ENCODE assay signal across 8 mouse cellular contexts in genomic region chr7:16949908-16950841, GRCm38 (mm10). TPM values are rescaled to one million over a fixed set of nuclear protein-coding genes. Genes with fewer than 3 reads are reported as not detected.
DNase-seq lines count a peak whose midpoint lies in the region; ATAC-seq and TF ChIP-seq lines count a peak whose summit lies in the region.

No protein-coding gene starts in this region.

- DNase-seq in CD8-positive naive resting alpha-beta T cell, adult 2 months (ENCODE audit: low read depth in 2 of 2, low spot score in 2 of 2), result peak; percentile 53 to 58
- peak; percentile 56 to 64 for DNase-seq in adrenal gland, postnatal 4 days (ENCODE audit: low spot score in 2 of 2)
- DNase-seq in kidney, postnatal 0 days (ENCODE audit: low spot score), result peak; percentile 79
- DNase-seq in liver, embryonic 14.5 days (ENCODE audit: low read depth in 3 of 3, low spot score in 3 of 3), result no peak
- peak; percentile 84 for DNase-seq in thymus, postnatal 0 days (ENCODE audit: low spot score)

- H3K4me1 ChIP-seq in embryonic facial prominence, embryonic 15.5 days, result peaks cover 47% of the 10 kb centered on the region
- H3K4me1 ChIP-seq in heart, embryonic 12.5 days (replicated peaks), result peaks cover 45% of the 10 kb centered on the region
- H3K4me1 ChIP-seq in kidney, postnatal 0 days (replicated peaks; ENCODE audit: insufficient read depth, low read length), result peaks cover 30% of the 10 kb centered on the region
- 0 out of 4 replicates have a peak, but pooled peaks cover 0 to 2% of the 10 kb centered on the region in 2 experiments for H3K4me1 ChIP-seq in liver, embryonic 14.5 days (replicated peaks; ENCODE audit: control insufficient read depth in 2 of 2, insufficient read depth in 2 of 2, low read length in 1 of 2)
- H3K4me1 ChIP-seq in neural tube, embryonic 12.5 days, result peaks cover 44% of the 10 kb centered on the region

- peak; percentile 93 for TF ChIP-seq CTCF in kidney, postnatal 0 days (IDR thresholded peaks at IDR 0.05; ENCODE audit: low read depth)
- peak; percentile 93 for TF ChIP-seq CTCF in liver, embryonic 14.5 days (IDR thresholded peaks at IDR 0.05; ENCODE audit: low read depth)

- no peaks in the 10 kb centered on the region for H3K9me3 ChIP-seq in embryonic facial prominence, embryonic 15.5 days (replicated peaks)
- H3K9me3 ChIP-seq in heart, embryonic 12.5 days (replicated peaks), result no peaks in the 10 kb centered on the region
- no peaks in the 10 kb centered on the region for H3K9me3 ChIP-seq in kidney, postnatal 0 days (replicated peaks; ENCODE audit: low read length)
- H3K9me3 ChIP-seq in liver, embryonic 14.5 days (ENCODE audit: control insufficient read depth, low read length), result no peaks in the 10 kb centered on the region
- no peaks in the 10 kb centered on the region for H3K9me3 ChIP-seq in neural tube, embryonic 12.5 days

- TF ChIP-seq EP300 in liver, embryonic 14.5 days (IDR thresholded peaks at IDR 0.05; ENCODE audit: low read depth), result no peak

- H3K27me3 ChIP-seq in embryonic facial prominence, embryonic 15.5 days, result peaks cover 42% of the 10 kb centered on the region
- peaks cover 43% of the 10 kb centered on the region for H3K27me3 ChIP-seq in heart, embryonic 12.5 days (replicated peaks)
- H3K27me3 ChIP-seq in kidney, postnatal 0 days (ENCODE audit: insufficient read depth, low read length), result peaks cover 28% of the 10 kb centered on the region
- H3K27me3 ChIP-seq in liver, embryonic 14.5 days (ENCODE audit: control insufficient read depth, insufficient read depth, low read length), result peaks cover 47% of the 10 kb centered on the region
- peaks cover 47% of the 10 kb centered on the region for H3K27me3 ChIP-seq in neural tube, embryonic 12.5 days (replicated peaks)

- 12% methylated on average over 29 of the region's 29 CpGs for WGBS in embryonic facial prominence, embryonic 15.5 days
- WGBS in heart, embryonic 12.5 days, result 12% methylated on average over 29 of the region's 29 CpGs
- WGBS in kidney, postnatal 0 days, result 12% methylated on average over 29 of the region's 29 CpGs
- 9% methylated on average over 29 of the region's 29 CpGs for WGBS in liver, embryonic 14.5 days (ENCODE audit: insufficient replicate concordance)
- 12% methylated on average over 29 of the region's 29 CpGs for WGBS in neural tube, embryonic 12.5 days

- peak; percentile 8; the same call in 1 of the 2 replicates for ATAC-seq in embryonic facial prominence, embryonic 15.5 days (ENCODE audit: insufficient number of reproducible peaks, low FRiP score, low TSS enrichment, low read depth)
- ATAC-seq in heart, embryonic 12.5 days (ENCODE audit: insufficient number of reproducible peaks, low FRiP score), result peak; percentile 48
- peak; percentile 35; the same call in 1 of the 2 replicates for ATAC-seq in kidney, postnatal 0 days (replicated peaks; ENCODE audit: low FRiP score, low read depth)
- ATAC-seq in liver, embryonic 14.5 days (ENCODE audit: insufficient read depth), result peak; percentile 44; the same call in 1 of the 2 replicates
- peak; percentile 27; the same call in 1 of the 2 replicates for ATAC-seq in neural tube, embryonic 12.5 days (ENCODE audit: low FRiP score, low read depth)

- H3K4me2 ChIP-seq in embryonic facial prominence, embryonic 15.5 days (replicated peaks), result peak overlapping the region; percentile 63
- H3K4me2 ChIP-seq in heart, embryonic 12.5 days, result peak overlapping the region; percentile 73
- H3K4me2 ChIP-seq in kidney, postnatal 0 days (ENCODE audit: low read length), result peak overlapping the region; percentile 51
- H3K4me2 ChIP-seq in liver, embryonic 14.5 days (ENCODE audit: low read depth), result peak overlapping the region; percentile 57
- peak overlapping the region; percentile 64 for H3K4me2 ChIP-seq in neural tube, embryonic 12.5 days (replicated peaks)

- H3K27ac ChIP-seq in embryonic facial prominence, embryonic 15.5 days (replicated peaks), result no peak overlapping the region
- no peak overlapping the region for H3K27ac ChIP-seq in heart, embryonic 12.5 days (ENCODE audit: poor library complexity, severe bottlenecking)
- H3K27ac ChIP-seq in kidney, postnatal 0 days, result no peak overlapping the region
- H3K27ac ChIP-seq in liver, embryonic 14.5 days, result no peak overlapping the region
- H3K27ac ChIP-seq in neural tube, embryonic 12.5 days, result no peak overlapping the region; the same call in 1 of the 2 replicates

- no peaks in the 10 kb centered on the region for H3K36me3 ChIP-seq in embryonic facial prominence, embryonic 15.5 days
- H3K36me3 ChIP-seq in heart, embryonic 12.5 days, result no peaks in the 10 kb centered on the region
- no peaks in the 10 kb centered on the region for H3K36me3 ChIP-seq in kidney, postnatal 0 days (ENCODE audit: insufficient read depth, low read length)
- no peaks in the 10 kb centered on the region for H3K36me3 ChIP-seq in liver, embryonic 14.5 days (replicated peaks; ENCODE audit: control insufficient read depth, insufficient read depth, low read depth)
- no peaks in the 10 kb centered on the region for H3K36me3 ChIP-seq in neural tube, embryonic 12.5 days

- peak overlapping the region; percentile 33 for H3K4me3 ChIP-seq in embryonic facial prominence, embryonic 15.5 days (replicated peaks)
- H3K4me3 ChIP-seq in heart, embryonic 12.5 days, result peak overlapping the region; percentile 35
- peak overlapping the region; percentile 12; the same call in 1 of the 2 replicates for H3K4me3 ChIP-seq in kidney, postnatal 0 days (replicated peaks; ENCODE audit: low read depth, low read length)
- peak overlapping the region; percentile 15 to 29; a peak in 1 of 4 replicates for H3K4me3 ChIP-seq in liver, embryonic 14.5 days (ENCODE audit: insufficient read depth in 1 of 2, low read depth in 2 of 2, low read length in 2 of 2)
- peak overlapping the region; percentile 15; the same call in 1 of the 2 replicates for H3K4me3 ChIP-seq in neural tube, embryonic 12.5 days

- no peak overlapping the region for H3K9ac ChIP-seq in embryonic facial prominence, embryonic 15.5 days
- H3K9ac ChIP-seq in heart, embryonic 12.5 days, result peak overlapping the region; percentile 67
- peak overlapping the region; percentile 35; the same call in 1 of the 2 replicates for H3K9ac ChIP-seq in kidney, postnatal 0 days (ENCODE audit: low read depth, low read length)
- H3K9ac ChIP-seq in liver, embryonic 14.5 days (replicated peaks), result no peak overlapping the region
- H3K9ac ChIP-seq in neural tube, embryonic 12.5 days, result 0 out of 2 replicates have a peak overlapping the region, but pooled peaks have one; percentile 18

RNA-seq across cellular contexts. Expression of gene Pnmal2, which starts 5.7 kb away (rescaled TPM):
- total RNA-seq in adrenal gland, postnatal 4 days (2021), result 10 to 100 TPM; 40.7 to 42.6 TPM
- polyA plus RNA-seq in embryonic facial prominence, embryonic 15.5 days (2015; fragmentation: Nextera tagmentation; extraction: Ambion mirVana), result 22.4 and 26.0 TPM in 2 replicates
- 3.5 and 4.2 TPM in 2 replicates for polyA plus RNA-seq in heart, embryonic 12.5 days (2016; fragmentation: Nextera tagmentation; extraction: Ambion mirVana)
- polyA plus RNA-seq in kidney, postnatal 0 days (2015; fragmentation: Nextera tagmentation; extraction: Ambion mirVana), result 7.0 and 8.1 TPM in 2 replicates
- polyA plus RNA-seq in liver, embryonic 14.5 days (2012; rRNA removed), result 0.04 and 0.08 TPM in 2 replicates
- 0.08 and 0.14 TPM in 2 replicates for polyA plus RNA-seq in liver, embryonic 14.5 days (2014; fragmentation: Nextera tagmentation; extraction: Ambion mirVana)
- polyA plus RNA-seq in neural tube, embryonic 12.5 days (2016; fragmentation: Nextera tagmentation; extraction: Ambion mirVana), result 40.2 and 47.5 TPM in 2 replicates
- 5.1 and 6.4 TPM in 2 replicates for polyA plus RNA-seq in thymus, postnatal 0 days (2015; fragmentation: Nextera tagmentation; extraction: Ambion mirVana)

RNA-seq across cellular contexts. Expression of gene Pnmal1, which starts 9.3 kb away (rescaled TPM):
- 1 to 10 TPM; 7.3 to 7.8 TPM for total RNA-seq in adrenal gland, postnatal 4 days (2021)
- 1.8 and 2.9 TPM in 2 replicates for polyA plus RNA-seq in embryonic facial prominence, embryonic 15.5 days (2015; fragmentation: Nextera tagmentation; extraction: Ambion mirVana)
- polyA plus RNA-seq in heart, embryonic 12.5 days (2016; fragmentation: Nextera tagmentation; extraction: Ambion mirVana), result 0.14 and 0.28 TPM in 2 replicates
- polyA plus RNA-seq in kidney, postnatal 0 days (2015; fragmentation: Nextera tagmentation; extraction: Ambion mirVana), result 0.28 and 0.33 TPM in 2 replicates
- 0.01 and 0.03 TPM in 2 replicates for polyA plus RNA-seq in liver, embryonic 14.5 days (2012; rRNA removed)
- polyA plus RNA-seq in liver, embryonic 14.5 days (2014; fragmentation: Nextera tagmentation; extraction: Ambion mirVana), result 0.03 TPM in 1 of 2 replicates, not detected in the other
- polyA plus RNA-seq in neural tube, embryonic 12.5 days (2016; fragmentation: Nextera tagmentation; extraction: Ambion mirVana), result 25.6 and 26.2 TPM in 2 replicates
- 0.04 TPM in 2 replicates for polyA plus RNA-seq in thymus, postnatal 0 days (2015; fragmentation: Nextera tagmentation; extraction: Ambion mirVana)

RNA-seq across cellular contexts. Expression of gene Calm3, which starts 26.3 kb away (rescaled TPM):
- 100 to 1,000 TPM; 330 to 344 TPM for total RNA-seq in adrenal gland, postnatal 4 days (2021)
- polyA plus RNA-seq in embryonic facial prominence, embryonic 15.5 days (2015; fragmentation: Nextera tagmentation; extraction: Ambion mirVana), result 117 and 138 TPM in 2 replicates
- polyA plus RNA-seq in heart, embryonic 12.5 days (2016; fragmentation: Nextera tagmentation; extraction: Ambion mirVana), result 83.6 and 95.0 TPM in 2 replicates
- 134 and 136 TPM in 2 replicates for polyA plus RNA-seq in kidney, postnatal 0 days (2015; fragmentation: Nextera tagmentation; extraction: Ambion mirVana)
- 72.2 and 90.3 TPM in 2 replicates for polyA plus RNA-seq in liver, embryonic 14.5 days (2012; rRNA removed)
- polyA plus RNA-seq in liver, embryonic 14.5 days (2014; fragmentation: Nextera tagmentation; extraction: Ambion mirVana), result 115 and 122 TPM in 2 replicates
- polyA plus RNA-seq in neural tube, embryonic 12.5 days (2016; fragmentation: Nextera tagmentation; extraction: Ambion mirVana), result 213 and 232 TPM in 2 replicates
- polyA plus RNA-seq in thymus, postnatal 0 days (2015; fragmentation: Nextera tagmentation; extraction: Ambion mirVana), result 201 and 212 TPM in 2 replicates

RNA-seq across cellular contexts. Expression of gene Gm42372, which starts 32.7 kb away (rescaled TPM):
- total RNA-seq in adrenal gland, postnatal 4 days (2021), result 1 to 10 TPM; 2.2 TPM
- 0.28 and 0.32 TPM in 2 replicates for polyA plus RNA-seq in embryonic facial prominence, embryonic 15.5 days (2015; fragmentation: Nextera tagmentation; extraction: Ambion mirVana)
- 0.14 and 0.15 TPM in 2 replicates for polyA plus RNA-seq in heart, embryonic 12.5 days (2016; fragmentation: Nextera tagmentation; extraction: Ambion mirVana)
- 0.09 and 0.13 TPM in 2 replicates for polyA plus RNA-seq in kidney, postnatal 0 days (2015; fragmentation: Nextera tagmentation; extraction: Ambion mirVana)
- polyA plus RNA-seq in liver, embryonic 14.5 days (2012; rRNA removed), result 0.01 and 0.02 TPM in 2 replicates
- polyA plus RNA-seq in liver, embryonic 14.5 days (2014; fragmentation: Nextera tagmentation; extraction: Ambion mirVana), result 0.03 and 0.04 TPM in 2 replicates
- 1.5 and 2.0 TPM in 2 replicates for polyA plus RNA-seq in neural tube, embryonic 12.5 days (2016; fragmentation: Nextera tagmentation; extraction: Ambion mirVana)
- 0.33 and 0.49 TPM in 2 replicates for polyA plus RNA-seq in thymus, postnatal 0 days (2015; fragmentation: Nextera tagmentation; extraction: Ambion mirVana)

RNA-seq across cellular contexts. Expression of gene Ccdc8, which starts 42.3 kb away (rescaled TPM):
- total RNA-seq in adrenal gland, postnatal 4 days (2021), result 10 to 100 TPM; 40.2 to 45.4 TPM
- 41.5 and 43.9 TPM in 2 replicates for polyA plus RNA-seq in embryonic facial prominence, embryonic 15.5 days (2015; fragmentation: Nextera tagmentation; extraction: Ambion mirVana)
- polyA plus RNA-seq in heart, embryonic 12.5 days (2016; fragmentation: Nextera tagmentation; extraction: Ambion mirVana), result 19.6 and 29.4 TPM in 2 replicates
- polyA plus RNA-seq in kidney, postnatal 0 days (2015; fragmentation: Nextera tagmentation; extraction: Ambion mirVana), result 15.7 and 16.9 TPM in 2 replicates
- 2.0 and 2.7 TPM in 2 replicates for polyA plus RNA-seq in liver, embryonic 14.5 days (2012; rRNA removed)
- 1.5 and 2.3 TPM in 2 replicates for polyA plus RNA-seq in liver, embryonic 14.5 days (2014; fragmentation: Nextera tagmentation; extraction: Ambion mirVana)
- 7.9 and 15.3 TPM in 2 replicates for polyA plus RNA-seq in neural tube, embryonic 12.5 days (2016; fragmentation: Nextera tagmentation; extraction: Ambion mirVana)
- 3.7 and 4.7 TPM in 2 replicates for polyA plus RNA-seq in thymus, postnatal 0 days (2015; fragmentation: Nextera tagmentation; extraction: Ambion mirVana)

Comparison
In these comparisons a context has a peak if more than half of its experiments do, and no peak if none do; other contexts are left out.
1. DNase-seq: peak in CD8-positive naive resting alpha-beta T cell, adult 2 months (2 of 2), adrenal gland, postnatal 4 days (2 of 2), kidney, postnatal 0 days (single experiment) and thymus, postnatal 0 days (single experiment); none in liver, embryonic 14.5 days (0 of 3).
2. H3K9ac ChIP-seq: peak in heart, embryonic 12.5 days (single experiment), kidney, postnatal 0 days (single experiment) and neural tube, embryonic 12.5 days (single experiment); none in embryonic facial prominence, embryonic 15.5 days (single experiment) and liver, embryonic 14.5 days (single experiment).
3. Peak in every context shown above with its lines, with median percentiles within 50 percentile points of each other: ATAC-seq, H3K4me2 ChIP-seq and H3K4me3 ChIP-seq.